Mouse (Mus musculus): ENCODE data around the gene Snapc2.
A peak's percentile ranks its signal among the peaks of the same experiment; 100 is the strongest.

Gene Snapc2

GRCm38 (mm10) chr8:4252934-4253841, at the start of gene Snapc2:
Snapc2 (plus strand) TSS chr8:4253080.
- DNase-seq (ENCODE audit: low spot score in 2 of 2), result peak; percentile 91 to 96

- no peak for DNase-seq (ENCODE audit: low spot score in 2 of 2)
Observed at GRCm38 (mm10) chr8:4205246-4206123, 47.4 kb upstream of the Snapc2 start.

DNA sequence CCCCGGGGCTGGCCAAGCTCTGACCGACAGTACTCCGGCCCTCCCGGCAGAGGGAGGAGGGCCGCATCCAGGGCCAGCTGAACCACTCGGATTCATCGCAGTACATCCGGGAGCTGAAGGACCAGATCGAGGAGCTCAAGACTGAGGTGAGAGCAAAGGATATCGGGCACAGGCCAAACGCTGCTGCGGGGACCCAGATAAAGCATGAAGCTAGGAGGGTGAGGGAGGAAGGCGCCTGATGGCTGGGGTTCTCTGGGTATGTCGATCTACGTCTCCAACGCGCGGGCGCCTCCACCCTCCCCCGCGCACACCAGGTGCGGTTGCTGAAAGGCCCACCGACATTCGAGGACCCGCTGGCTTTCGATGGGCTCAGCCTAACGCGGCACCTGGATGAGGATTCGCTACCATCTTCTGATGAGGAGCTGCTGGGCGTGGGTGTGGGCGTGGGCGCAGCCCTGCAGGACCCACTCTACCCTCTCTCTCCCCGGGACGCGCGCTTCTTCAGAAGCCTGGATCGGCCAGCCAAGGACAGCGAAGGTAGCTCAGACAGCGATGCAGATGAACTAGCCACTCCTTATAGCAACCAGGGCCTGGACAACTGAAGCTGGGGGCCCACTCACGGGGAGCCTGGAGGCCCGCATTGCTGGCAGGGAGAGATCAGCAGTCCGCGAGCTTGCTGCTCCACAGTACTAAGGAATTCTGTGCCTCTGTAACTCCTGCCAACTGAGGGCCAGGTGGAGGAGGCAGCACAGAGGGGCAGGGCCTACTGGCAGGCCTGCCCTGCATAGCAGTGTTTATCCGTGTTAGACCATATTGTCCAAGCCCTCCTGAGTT, 46.5 kb upstream of the Snapc2 start:
- DNase-seq (ENCODE audit: low spot score in 2 of 2), result peak in 1 of 2 experiments; percentile 8

DNA sequence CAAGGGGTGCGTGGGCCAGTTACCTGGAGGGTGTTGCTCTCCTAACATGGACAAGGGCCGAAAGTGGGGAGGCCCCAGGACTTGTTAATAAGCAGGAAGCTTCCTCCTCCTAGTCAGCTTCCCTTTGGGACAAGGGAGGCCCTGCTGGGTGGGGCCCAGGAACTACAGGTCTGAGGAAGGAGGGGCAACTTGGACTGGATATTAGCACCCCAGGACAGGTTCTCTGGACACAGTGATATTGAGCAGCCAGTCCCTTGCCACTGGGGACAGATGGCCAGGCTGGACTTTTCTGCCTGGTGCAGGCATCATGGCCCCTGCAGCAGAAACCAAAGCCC, 45.9 kb upstream of the Snapc2 start:
- no peak for DNase-seq (ENCODE audit: low spot score in 2 of 2)

DNA sequence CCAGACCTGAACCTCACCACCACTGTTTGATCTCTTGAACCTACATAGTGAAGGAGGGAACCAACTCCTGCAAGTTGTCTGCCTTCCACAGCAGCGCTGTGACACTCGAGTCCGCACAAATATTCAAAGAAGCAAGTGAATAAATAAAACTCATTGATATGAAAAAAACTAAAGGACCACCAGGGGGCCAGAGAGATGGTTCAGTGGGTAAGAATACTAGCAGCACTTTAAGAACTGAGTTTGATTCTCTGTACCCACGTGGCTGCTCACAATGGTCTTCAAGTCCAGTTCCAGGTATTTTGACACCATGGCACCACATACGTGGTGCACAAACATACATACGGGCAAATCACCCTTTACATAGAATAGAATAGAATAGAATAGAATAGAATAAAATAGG, 41.8 kb upstream of the Snapc2 start:
- DNase-seq (ENCODE audit: low spot score in 2 of 2), result no peak

DNA sequence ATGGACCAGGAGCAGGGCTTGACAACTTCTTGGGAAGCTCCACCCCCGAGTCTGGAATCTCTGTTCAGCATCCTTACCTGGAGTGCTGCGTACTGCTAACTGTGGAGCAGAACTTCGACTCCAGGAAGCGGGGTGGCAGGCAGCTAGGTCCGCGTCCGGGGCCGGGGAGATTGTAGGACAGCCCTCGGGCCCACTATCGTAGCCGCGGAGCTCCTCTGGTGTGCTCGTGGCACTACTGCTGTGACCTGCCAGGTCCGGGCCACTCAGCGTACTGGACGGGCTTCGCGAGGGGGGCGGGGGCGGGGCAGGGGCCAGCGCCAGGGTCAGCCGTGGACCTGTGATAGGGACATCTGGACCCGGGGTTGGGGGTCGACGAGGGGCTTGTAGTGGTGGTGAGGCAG, 40.1 kb upstream of the Snapc2 start:
- DNase-seq (ENCODE audit: low spot score in 2 of 2), result no peak

GRCm38 (mm10) chr8:4213210-4214005, 39.5 kb upstream of the Snapc2 start:
- DNase-seq (ENCODE audit: low spot score in 2 of 2), result peak; percentile 46

DNA sequence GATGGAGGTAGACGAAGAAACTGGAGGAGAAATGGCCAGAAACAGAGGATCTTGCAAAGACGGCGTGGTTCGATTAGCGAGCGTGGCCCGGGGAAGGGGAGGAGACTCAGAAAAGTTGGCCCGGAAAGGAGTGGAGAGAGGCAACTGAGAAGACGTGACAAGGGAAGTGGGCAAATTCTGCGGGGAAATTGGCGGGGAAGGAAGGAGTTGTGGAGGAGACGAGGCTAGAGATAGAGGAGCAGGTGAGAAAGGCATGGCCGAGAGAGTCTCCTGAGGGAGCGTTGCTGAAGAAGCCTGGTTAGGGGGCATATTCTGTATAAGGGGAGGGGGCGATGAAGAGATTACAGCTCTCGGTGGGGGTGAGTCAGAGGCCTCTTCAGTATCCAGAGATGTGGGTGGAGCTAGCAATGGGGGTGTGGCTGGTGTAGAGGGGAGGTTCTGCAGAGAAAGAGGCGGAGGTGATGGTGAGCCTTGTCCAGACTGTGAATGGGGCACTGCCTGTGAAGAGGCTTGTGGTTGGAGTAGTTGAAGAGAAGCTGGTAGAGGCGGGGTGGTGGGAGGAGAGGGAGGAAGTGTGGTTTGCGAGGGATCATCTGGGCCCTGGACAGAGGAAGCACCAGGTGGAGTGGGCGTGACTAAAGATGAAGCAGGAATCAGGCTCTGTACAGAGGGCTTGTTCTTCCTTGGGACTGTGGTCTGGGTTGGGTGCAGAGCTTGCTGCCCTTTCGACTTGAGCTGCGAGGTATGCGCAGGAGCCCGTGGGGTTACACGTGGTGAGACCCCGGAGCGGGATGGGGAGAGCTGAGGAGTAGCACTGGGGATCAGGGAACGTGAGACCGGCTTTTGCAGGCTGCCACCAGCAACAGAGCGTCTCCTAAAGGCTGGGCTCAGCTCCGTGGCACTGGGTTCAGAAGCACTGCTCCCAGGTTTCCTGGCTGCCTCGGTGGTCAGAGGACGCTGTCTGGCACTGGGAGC, 38.6 kb upstream of the Snapc2 start:
- DNase-seq (ENCODE audit: low spot score in 2 of 2), result peak in 1 of 2 experiments; percentile 26

- DNase-seq (ENCODE audit: low spot score in 2 of 2), result no peak
Observed at GRCm38 (mm10) chr8:4216296-4216695, 36.6 kb upstream of the Snapc2 start.

GRCm38 (mm10) chr8:4216791-4217621, 35.9 kb upstream of the Snapc2 start, which contains the start of gene Prr36:
Prr36 (minus strand) TSS chr8:4217459.
- no peak for DNase-seq (ENCODE audit: low spot score in 2 of 2)

- no peak for DNase-seq (ENCODE audit: low spot score in 2 of 2)
Observed at GRCm38 (mm10) chr8:4219617-4220016, 33.3 kb upstream of the Snapc2 start.

DNA sequence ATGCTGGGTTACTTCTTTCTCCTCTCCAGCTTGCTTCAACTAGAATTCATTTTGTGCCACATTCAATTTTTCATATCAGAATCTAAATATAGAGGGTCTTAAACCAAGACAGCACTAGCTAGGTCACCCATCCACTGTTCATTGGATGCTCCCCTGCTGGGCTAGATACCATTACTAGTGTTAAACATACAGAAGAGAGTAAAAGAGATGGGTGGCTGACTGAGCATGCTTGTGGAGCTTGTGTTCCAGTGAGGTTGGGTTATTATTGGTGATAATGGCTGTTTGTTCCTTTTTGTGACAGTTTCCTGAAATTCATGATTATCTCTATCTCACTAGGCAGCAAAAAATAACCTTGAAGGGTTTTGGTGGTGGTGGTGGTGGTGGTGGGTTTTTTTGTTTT, 30.8 kb upstream of the Snapc2 start:
- no peak for DNase-seq (ENCODE audit: low spot score in 2 of 2)

DNA sequence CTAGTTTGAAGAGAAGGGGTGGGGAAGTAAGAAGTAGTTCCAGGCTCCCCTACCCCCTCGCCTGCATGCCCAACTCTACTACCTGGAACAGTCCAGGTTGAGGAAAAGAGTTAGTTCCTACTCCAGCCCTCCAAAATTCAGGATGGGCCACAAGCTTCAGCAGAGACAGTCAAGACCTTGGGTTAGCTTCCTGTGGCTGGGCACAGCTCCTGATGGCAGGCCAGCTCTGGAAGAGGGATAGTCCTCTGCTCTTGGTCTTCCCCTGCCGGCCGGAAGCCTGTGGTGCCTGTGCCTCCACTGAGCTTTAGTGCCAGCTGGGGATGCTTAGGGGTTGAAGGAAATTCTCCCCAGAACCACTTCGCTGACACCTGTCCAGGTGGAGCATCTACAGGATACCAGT, 26.6 kb upstream of the Snapc2 start:
- no peak for DNase-seq (ENCODE audit: low spot score in 2 of 2)

- DNase-seq (ENCODE audit: low spot score in 2 of 2), result no peak
Observed at GRCm38 (mm10) chr8:4226739-4227347, 26.0 kb upstream of the Snapc2 start, which contains the start of gene Lrrc8e. Lrrc8e (plus strand) TSS chr8:4226827.

DNA sequence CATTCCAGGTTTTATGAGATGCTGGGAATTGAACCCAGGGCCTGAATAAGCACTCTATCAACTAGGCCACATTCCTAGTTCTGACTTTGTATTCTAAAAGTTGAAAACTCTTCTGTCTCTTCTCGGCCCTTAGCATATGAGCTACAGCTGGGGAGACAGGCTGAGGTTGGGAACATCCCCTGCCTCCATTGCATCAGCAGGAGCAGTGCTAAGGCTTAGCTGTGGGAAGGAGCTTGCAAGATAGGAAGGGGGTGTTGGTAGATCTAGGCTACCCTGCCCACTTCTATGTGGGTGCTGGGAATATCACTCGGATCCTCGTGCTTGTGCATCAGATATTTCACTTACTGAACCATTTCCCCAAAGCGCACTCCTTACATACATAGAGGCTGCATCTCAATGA, 25.0 kb upstream of the Snapc2 start:
- DNase-seq (ENCODE audit: low spot score in 2 of 2), result no peak

- DNase-seq (ENCODE audit: low spot score in 2 of 2), result no peak
Observed at GRCm38 (mm10) chr8:4229784-4230183, 23.1 kb upstream of the Snapc2 start.

- DNase-seq (ENCODE audit: low spot score in 2 of 2), result no peak
Observed at GRCm38 (mm10) chr8:4230612-4231351, 22.1 kb upstream of the Snapc2 start.
